Mouse (Mus musculus) testis, adult 2 months (tissue): ENCODE results near the gene Cacna1d.
A peak's percentile ranks its signal among the peaks of the same experiment; 100 is the strongest.

ENCODE experiments used
- CTCF ChIP-seq: fragments of 200-500 bp; IDR thresholded peaks from 2 replicates; pipeline ENCODE4 v1.5.1; 2012; ENCODE audit warnings: low read depth, mild to moderate bottlenecking, inconsistent platforms, low read length, moderate library complexity; ENCODE audit not compliant: control insufficient read depth, insufficient read depth, insufficient replicate concordance
- POLR2A ChIP-seq: fragments of 200-500 bp; IDR thresholded peaks from 2 replicates; pipeline ENCODE4 v1.6.1; 2012; ENCODE audit warnings: low read depth, mild to moderate bottlenecking, inconsistent platforms, low read length, moderate library complexity; ENCODE audit not compliant: control insufficient read depth

DNA sequence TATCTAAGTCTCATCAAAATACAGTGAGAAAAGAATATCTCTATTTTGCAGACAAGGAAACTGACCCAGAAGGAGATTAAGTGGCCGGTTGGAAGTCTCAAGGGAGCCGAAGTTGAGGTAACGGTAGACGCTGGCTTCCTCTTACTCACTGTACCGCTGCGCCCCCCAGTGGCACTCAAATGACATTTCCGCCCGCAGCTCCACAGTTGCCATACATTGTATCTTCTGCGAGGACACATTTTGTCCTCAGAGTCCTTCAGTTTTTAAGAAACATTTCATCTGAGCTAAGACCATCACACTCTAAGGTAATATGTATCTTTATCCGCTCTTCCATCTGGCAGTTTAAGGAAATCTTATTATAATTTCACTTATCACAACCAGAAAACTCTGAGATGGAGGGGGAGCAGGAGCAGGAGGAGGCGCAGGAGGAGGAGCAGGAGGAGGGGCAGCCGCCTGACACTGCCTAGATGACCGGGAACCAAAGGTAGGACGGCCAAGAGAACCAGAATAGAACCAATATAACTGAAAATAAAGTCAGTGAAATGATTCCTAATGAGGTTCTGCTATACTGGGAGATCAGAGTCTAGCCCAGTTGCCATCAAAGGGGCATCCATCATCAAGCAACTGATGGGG, 31.2 kb downstream of the Cacna1d start:
- TF ChIP-seq CTCF (peak; percentile 91), POLR2A (no peak)
